Mouse (Mus musculus): ENCODE measurements around the gene Syt9.

- no peak for TF ChIP-seq POLR2A (IDR thresholded peaks at IDR 0.05; ENCODE audit: borderline replicate concordance, insufficient read depth, low read length)
- TF ChIP-seq CTCF (IDR thresholded peaks at IDR 0.05; ENCODE audit: borderline replicate concordance, insufficient read depth, low read depth, low read length): no peak
Observed at GRCm38 (mm10) chr7:107536516-107536915, 166.0 kb downstream of the Syt9 start.

Data from cerebellum, adult 2 months (tissue).